Mouse (Mus musculus) hindbrain, embryonic 13.5 days (tissue): ENCODE results near the gene Snap23. TPM values are rescaled to one million over a fixed set of nuclear protein-coding genes. Genes with fewer than 3 reads are reported as not detected.
A peak's percentile ranks its signal among the peaks of the same experiment; 100 is the strongest.

Source experiments
- ATAC-seq: fragments of 200-750 bp; cut with Nextera tagmentation; 2 replicates; pipeline ENCODE4 v1.8.0; 2017; ENCODE audit warnings: moderate TSS enrichment; ENCODE audit not compliant: low FRiP score
- H3K27ac ChIP-seq: fragments of 300-500 bp; sonication (generic); 2 replicates; pipeline ENCODE4 v1.5.1; 2015; ENCODE audit warnings: inconsistent platforms, mild to moderate bottlenecking, moderate library complexity
- H3K27me3 ChIP-seq: fragments of 300-500 bp; sonication (generic); 2 replicates; pipeline ENCODE4 v1.6.1; 2015; ENCODE audit warnings: mild to moderate bottlenecking, inconsistent platforms
- H3K36me3 ChIP-seq: fragments of 300-500 bp; sonication (generic); 2 replicates; pipeline ENCODE4 v1.6.1; 2015; ENCODE audit warnings: mild to moderate bottlenecking, inconsistent platforms
- H3K4me1 ChIP-seq: fragments of 300-500 bp; sonication (generic); replicated peaks from 2 replicates; pipeline ENCODE4 v1.6.1; 2015; ENCODE audit warnings: inconsistent platforms
- H3K4me2 ChIP-seq: fragments of 300-500 bp; sonication (generic); 2 replicates; pipeline ENCODE4 v1.6.1; 2015; ENCODE audit warnings: inconsistent platforms, mild to moderate bottlenecking, moderate library complexity
- H3K4me3 ChIP-seq: fragments of 300-500 bp; sonication (generic); 2 replicates; pipeline ENCODE4 v1.5.1; 2015; ENCODE audit warnings: mild to moderate bottlenecking, inconsistent platforms
- H3K9ac ChIP-seq: fragments of 300-500 bp; sonication (generic); 2 replicates; pipeline ENCODE4 v1.6.1; 2015; ENCODE audit warnings: mild to moderate bottlenecking, inconsistent platforms
- H3K9me3 ChIP-seq: fragments of 300-500 bp; sonication (generic); 2 replicates; pipeline ENCODE4 v1.6.1; 2016; ENCODE audit warnings: inconsistent platforms
- WGBS: fragments of 180-500 bp; shearing (Covaris S2); methylation state at CpG from one replicate; pipeline ENCODE4 v1.1.7; 2015; 5-methylcytosine and 5-hydroxymethylcytosine counted together
- polyA plus RNA-seq: library from polyadenylated mRNA; unstranded; fragments of >200 nt; fragmentation: Nextera tagmentation; extraction: Ambion mirVana; gene quantifications from 2 replicates; pipeline ENCODE4 v1.2.1, GENCODE M21; 2015

The Snap23 gene
- polyA plus RNA-seq, 1 experiment from 2014 or later, result 23.7 TPM

DNA sequence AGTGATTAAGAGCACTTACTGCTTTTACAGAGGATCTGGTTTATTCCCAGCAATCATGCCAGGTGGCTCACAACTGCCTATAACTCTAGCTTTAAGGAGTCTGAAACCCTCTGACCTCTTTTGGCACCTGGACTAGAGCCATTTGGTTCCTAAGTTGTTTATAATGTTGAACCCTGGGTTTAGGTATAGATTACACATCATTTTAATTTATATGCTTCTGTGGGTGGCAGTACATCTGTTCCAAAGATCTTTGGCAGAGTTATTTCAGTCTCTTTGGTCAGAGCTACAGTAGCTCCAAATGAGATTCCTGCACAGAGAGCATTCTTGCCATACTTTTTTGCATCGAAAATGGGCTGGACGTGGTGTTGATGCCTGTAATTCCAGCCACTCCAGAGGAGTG is 30.3 kb downstream of the Snap23 start:
- Histone ChIP-seq H3K27me3 (no peaks in the 10 kb centered on the region), H3K9ac (no peak overlapping the region), H3K36me3 (peaks cover 69% of the 10 kb centered on the region), H3K9me3 (no peaks in the 10 kb centered on the region), H3K4me3 (no peak overlapping the region), H3K4me2 (no peak overlapping the region), H3K27ac (no peak overlapping the region), H3K4me1 (no peaks in the 10 kb centered on the region)
- WGBS, result 95% methylated on average over 2 of the region's 2 CpGs
- no peak for ATAC-seq

DNA sequence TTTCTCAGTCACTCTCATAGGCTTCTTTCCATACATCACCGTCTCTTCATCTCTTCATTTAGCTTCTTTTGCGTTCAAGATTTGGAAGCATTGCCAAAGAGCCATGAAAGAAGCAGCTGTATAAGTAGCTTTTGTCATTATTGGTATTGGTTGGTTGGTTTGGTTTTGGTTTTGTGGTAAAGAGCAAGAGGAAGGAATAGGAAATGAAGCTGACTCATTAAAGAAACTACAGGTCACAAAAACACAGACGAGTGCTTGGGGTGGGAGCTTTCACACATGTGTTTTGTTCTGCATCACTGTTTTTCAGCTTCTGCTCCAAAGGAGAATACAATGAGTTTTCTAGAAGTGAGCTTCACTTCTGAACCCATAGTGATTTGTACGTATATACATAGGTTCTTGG is 32.0 kb downstream of the Snap23 start:
- H3K9me3 ChIP-seq, result no peaks in the 10 kb centered on the region
- no peak overlapping the region for H3K4me3 ChIP-seq
- no peak for ATAC-seq
- 95% methylated on average over 4 of the region's 4 CpGs for WGBS
- peaks cover 66% of the 10 kb centered on the region for H3K36me3 ChIP-seq
- H3K4me2 ChIP-seq, result no peak overlapping the region
- no peaks in the 10 kb centered on the region for H3K27me3 ChIP-seq
- H3K9ac ChIP-seq, result no peak overlapping the region
- no peak overlapping the region for H3K27ac ChIP-seq
- H3K4me1 ChIP-seq, result no peaks in the 10 kb centered on the region

DNA sequence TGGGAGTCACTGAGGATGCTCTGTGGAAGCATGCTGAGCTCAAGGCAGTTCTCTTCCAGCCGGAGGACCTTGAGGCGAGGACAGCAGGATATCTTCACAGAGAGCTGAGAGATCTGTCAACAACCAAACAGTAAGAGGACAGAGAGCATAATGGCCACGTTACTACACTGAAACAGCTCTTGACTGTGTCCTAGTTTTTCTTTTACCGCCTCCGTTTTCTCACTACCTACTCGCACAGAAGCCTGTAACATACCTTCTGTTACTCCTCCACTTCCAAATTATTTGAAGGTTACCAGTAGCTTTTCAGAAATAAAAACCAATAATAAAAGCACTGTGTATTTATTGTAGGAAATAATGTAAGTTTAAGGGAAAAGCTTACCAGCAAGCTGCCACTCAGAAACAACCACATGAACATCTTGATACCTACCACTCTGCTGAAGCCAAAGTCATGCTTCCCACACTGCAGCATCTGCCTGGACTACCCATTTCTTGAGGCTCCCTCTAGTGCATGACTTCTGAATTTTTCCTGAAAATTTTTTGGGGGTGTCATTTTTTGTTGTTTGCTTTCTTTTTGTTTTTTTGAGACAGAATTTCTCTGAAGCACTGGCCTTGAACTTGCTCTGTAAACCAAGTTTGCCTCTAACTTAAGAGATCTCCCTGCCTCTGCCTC is 38.7 kb downstream of the Snap23 start:
- Histone ChIP-seq H3K27ac (no peak overlapping the region), H3K4me3 (no peak overlapping the region), H3K27me3 (no peaks in the 10 kb centered on the region), H3K9me3 (no peaks in the 10 kb centered on the region), H3K36me3 (peaks cover 26% of the 10 kb centered on the region; the same call in 1 of the 2 replicates), H3K4me2 (no peak overlapping the region), H3K4me1 (peaks cover 25% of the 10 kb centered on the region), H3K9ac (no peak overlapping the region)
- no peak for ATAC-seq
- WGBS, result 89% methylated on average over 6 of the region's 6 CpGs

DNA sequence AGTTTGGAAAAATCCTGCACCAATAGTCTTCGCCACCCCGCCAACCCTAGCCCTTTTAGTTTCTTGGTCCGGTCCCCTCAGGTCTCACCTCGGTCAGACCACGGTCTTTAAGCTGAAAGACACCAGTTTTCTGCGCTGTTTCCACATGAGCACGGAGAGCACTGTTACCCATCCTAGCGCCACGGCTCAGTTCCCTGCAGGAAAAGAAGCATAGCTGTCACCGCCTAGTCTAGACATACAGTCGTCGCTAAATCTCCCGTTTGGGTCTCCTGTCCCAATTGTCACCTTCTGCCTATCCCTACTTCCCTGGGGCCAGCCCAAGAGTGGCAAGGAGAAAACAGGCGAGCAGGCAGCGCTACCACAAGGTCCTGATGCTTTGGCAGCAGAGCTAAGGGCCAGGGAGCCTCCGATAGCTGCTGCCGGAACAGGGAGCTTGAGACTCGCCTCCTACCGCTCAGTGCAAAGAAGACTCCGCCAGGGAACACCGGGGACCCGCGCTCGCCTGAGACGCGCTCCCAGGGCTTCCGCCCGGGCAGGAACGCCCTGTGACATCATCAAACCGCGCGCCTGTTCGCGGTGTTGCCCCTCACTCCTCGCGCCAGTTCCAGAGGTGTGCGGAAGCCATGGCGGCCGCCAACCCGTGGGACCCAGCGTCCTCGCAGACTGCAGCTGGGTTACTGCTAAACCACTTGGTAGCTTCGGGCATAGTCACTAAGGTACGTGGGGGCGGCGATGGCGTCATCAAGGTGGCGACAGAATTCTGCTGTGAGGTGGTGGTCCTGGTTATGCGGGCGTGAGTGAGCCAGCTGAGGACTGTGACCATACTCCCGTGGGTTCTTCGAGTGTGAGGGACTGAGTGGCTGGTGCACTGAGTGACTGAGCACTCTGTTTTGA is 41.6 kb downstream of the Snap23 start, which contains the start of the genes Haus2 and Lrrc57:
TSS of gene Haus2 (plus strand) at position 554 of the 894 bp plus-strand sequence.
TSS of gene Lrrc57 (minus strand) at position 691 of the 894 bp plus-strand sequence.
- peak; percentile 97 for ATAC-seq
- Histone ChIP-seq H3K27ac (peak within 1 kb of the TSS; percentile 93), H3K36me3 (peaks cover 28% of the 10 kb centered on the region), H3K9me3 (no peaks in the 10 kb centered on the region), H3K4me1 (peaks cover 25% of the 10 kb centered on the region), H3K9ac (peak within 1 kb of the TSS; percentile 92), H3K4me2 (peak within 1 kb of the TSS; percentile 82), H3K27me3 (no peaks in the 10 kb centered on the region), H3K4me3 (peak within 1 kb of the TSS; percentile 85)
- WGBS, result under 1% methylated on average over 52 of the region's 52 CpGs

DNA sequence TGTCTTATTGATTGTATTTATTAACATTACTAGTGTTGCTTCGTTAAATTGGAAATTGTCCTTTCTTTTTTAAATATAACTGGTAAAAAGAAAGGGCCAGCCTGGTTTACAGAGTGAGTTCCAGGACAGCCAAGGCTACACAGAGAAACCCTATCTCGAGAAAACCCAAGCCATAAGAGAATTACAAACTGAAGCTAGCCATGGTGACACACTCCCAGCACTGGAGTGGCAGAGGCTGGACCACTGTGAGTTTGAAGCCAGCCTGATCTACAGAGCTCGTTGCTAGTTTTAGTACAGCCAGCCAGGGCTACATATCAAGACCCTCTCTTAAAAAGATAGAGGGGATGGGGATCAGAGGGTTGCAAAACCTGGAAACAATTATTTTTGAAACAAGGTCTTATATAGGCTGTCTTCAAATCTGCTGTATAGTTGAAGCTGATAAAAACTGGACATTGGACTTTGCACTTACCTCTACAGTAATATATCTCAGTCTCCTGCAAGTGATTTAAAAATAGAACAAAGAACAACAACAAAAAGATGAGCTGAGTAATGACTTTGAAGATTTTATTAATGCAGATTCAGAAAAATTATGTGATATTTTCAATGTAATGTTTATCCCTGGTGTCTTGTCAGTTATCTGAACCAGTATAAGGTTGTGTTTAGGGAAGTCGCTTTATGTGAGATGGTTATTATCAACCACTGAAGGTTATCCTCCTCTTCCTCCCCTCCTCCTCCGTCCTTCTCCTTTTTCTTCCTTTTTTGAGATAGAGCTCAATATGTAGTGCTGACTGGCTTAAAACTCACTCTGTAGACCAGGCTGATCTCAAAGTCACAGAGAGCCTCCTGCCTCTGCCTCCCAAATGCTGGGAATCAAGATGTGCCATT is 49.0 kb downstream of the Snap23 start:
- Histone ChIP-seq H3K9me3 (no peaks in the 10 kb centered on the region), H3K27me3 (no peaks in the 10 kb centered on the region), H3K4me1 (no peaks in the 10 kb centered on the region), H3K9ac (no peak overlapping the region), H3K4me2 (no peak overlapping the region), H3K27ac (no peak overlapping the region), H3K36me3 (peaks cover 61% of the 10 kb centered on the region), H3K4me3 (no peak overlapping the region)
- WGBS, result 88% methylated on average over 5 of the region's 5 CpGs
- no peak for ATAC-seq

DNA sequence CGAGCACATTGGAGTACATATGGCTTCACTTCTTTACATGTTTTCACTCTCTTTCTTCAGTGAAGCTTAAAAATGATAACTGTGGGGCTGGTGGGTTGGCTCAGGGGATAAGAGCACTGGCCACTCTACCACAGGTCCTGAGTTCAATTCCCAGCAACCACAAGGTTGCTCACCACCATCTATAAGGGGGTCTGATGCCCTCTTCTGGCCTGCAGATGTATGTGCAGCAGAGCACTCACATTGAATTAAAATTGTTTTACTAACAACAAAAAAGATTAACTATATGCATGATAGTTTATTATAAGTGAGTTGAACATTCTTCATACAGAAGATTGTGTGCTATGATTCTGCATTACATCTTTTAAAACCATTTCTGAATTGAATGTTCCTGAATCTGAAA is 52.1 kb downstream of the Snap23 start:
- no peak overlapping the region for H3K4me2 ChIP-seq
- H3K9me3 ChIP-seq, result no peaks in the 10 kb centered on the region
- H3K4me1 ChIP-seq, result no peaks in the 10 kb centered on the region
- peaks cover 45% of the 10 kb centered on the region for H3K36me3 ChIP-seq
- H3K27ac ChIP-seq, result no peak overlapping the region
- no peak for ATAC-seq
- H3K9ac ChIP-seq, result no peak overlapping the region
- H3K4me3 ChIP-seq, result no peak overlapping the region
- no peaks in the 10 kb centered on the region for H3K27me3 ChIP-seq
- WGBS, result 100% methylated on average over 1 of the region's 1 CpGs

DNA sequence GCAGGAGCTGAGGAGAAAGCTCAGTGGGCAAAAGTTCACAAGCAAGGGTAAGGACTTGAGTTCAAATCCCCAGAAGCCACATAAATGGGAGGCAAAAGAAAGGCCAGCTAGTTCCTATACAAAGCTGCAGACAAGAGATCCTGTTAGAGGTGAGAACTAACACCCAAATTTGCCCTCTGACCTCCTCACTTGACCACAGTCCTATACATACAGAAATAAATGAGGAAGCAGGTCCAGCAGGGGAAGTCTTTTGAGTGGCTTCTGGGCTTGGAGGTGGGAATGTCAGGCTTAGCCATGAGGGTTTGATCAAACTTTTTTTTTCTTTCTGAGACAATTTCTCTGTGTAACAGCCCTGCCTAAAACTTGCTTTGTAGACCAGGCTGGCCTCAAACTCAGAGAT is 55.4 kb downstream of the Snap23 start:
- Histone ChIP-seq H3K36me3 (peaks cover 20% of the 10 kb centered on the region), H3K4me2 (no peak overlapping the region), H3K4me1 (no peaks in the 10 kb centered on the region), H3K27ac (no peak overlapping the region), H3K4me3 (no peak overlapping the region), H3K9me3 (no peaks in the 10 kb centered on the region), H3K27me3 (no peaks in the 10 kb centered on the region), H3K9ac (no peak overlapping the region)
- no peak for ATAC-seq

DNA sequence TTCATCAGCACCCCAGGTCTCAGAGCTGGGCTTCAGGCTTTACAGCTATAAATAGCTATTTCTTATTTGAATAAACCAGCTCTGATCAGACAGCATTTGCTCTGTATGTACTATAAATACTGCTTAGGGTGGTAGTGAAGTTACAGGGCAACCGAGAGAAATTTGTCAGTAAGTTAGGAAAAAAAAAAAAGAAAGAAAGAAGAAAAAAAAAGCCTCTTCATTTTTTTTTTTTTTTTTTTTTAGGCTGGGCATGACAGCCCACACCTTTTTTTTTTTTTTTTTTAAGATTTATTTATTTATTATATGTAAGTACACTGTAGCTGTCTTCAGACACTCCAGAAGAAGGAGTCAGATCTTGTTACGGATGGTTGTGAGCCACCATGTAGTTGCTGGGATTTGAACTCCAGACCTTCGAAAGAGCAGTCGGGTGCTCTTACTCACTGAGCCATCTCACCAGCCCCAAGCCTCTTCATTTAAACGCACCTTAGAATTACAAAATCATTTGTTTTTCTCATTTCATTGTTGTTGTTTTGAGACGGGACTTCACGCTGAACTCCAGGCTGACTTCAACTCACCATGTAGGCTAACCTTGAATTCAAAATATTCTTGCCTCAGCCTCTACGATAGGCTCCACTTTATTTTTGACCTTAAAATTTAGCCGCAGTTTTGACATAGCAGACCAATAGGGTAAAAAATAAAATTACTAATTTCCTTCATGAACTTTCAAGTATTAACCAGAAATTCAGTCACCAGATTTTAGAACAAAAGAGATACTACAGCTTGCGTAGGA is 60.8 kb downstream of the Snap23 start:
- peak; percentile 37; the same call in 1 of the 2 replicates for ATAC-seq
- peak overlapping the region; percentile 81 for H3K27ac ChIP-seq
- no peaks in the 10 kb centered on the region for H3K27me3 ChIP-seq
- H3K36me3 ChIP-seq, result no peaks in the 10 kb centered on the region; the same call in 1 of the 2 replicates
- H3K4me1 ChIP-seq, result peaks cover 16% of the 10 kb centered on the region
- H3K4me2 ChIP-seq, result peak overlapping the region; percentile 46
- peak overlapping the region; percentile 2; the same call in 1 of the 2 replicates for H3K9ac ChIP-seq
- peak overlapping the region; percentile 54 for H3K4me3 ChIP-seq
- H3K9me3 ChIP-seq, result no peaks in the 10 kb centered on the region
- WGBS, result 32% methylated on average over 10 of the region's 10 CpGs

DNA sequence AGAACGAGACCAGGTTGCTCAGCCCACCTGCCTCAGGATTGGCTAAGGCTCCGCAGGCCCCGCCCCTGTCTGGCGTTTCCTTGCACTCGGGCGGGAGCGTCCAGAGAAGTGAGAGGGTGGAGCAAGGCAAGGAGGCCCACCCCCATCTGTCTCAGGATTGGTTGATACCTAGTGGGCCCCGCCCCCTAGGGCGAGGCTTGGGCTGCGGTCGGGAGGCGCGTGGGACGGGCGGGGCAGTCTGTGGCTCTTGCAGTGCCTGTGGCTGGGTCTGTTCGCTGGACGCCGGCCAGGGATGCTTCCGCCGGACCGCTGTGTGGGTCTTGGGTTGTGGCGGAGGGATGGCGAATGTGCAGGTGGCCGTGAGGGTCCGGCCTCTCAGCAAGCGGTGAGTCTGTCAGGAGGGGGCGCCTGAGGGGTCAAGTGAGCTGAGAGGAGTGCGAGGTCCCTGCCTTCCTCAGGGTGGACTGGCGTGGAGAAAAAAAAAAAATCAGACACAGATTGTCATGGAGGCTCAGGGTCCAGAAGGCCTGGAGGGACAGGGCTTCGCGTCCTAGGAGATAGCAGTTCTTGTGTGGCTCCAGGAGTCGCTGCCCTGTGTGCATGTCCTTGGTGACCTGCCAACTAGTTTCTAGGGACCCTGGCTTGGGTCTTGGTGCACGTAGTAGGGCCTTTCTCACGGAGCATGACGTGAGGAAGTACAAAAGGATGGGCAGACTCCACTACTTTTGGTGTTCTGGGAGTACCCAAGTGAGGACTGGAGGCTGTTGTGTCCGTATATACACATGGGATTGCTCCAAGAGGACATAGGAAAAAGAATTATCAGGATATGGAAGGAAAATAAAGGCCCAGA is 61.6 kb downstream of the Snap23 start, which contains the start of gene Stard9:
TSS of gene Stard9 (plus strand) at position 236 of the 850 bp plus-strand sequence.
- peak within 1 kb of the TSS; percentile 81 for H3K27ac ChIP-seq
- peak; percentile 100 for ATAC-seq
- 1% methylated on average over 36 of the region's 36 CpGs for WGBS
- H3K4me2 ChIP-seq, result peak within 1 kb of the TSS; percentile 67
- peak within 1 kb of the TSS; percentile 54 for H3K4me3 ChIP-seq
- H3K9me3 ChIP-seq, result no peaks in the 10 kb centered on the region
- H3K27me3 ChIP-seq, result no peaks in the 10 kb centered on the region
- H3K4me1 ChIP-seq, result peaks cover 16% of the 10 kb centered on the region
- H3K36me3 ChIP-seq, result no peaks in the 10 kb centered on the region; the same call in 1 of the 2 replicates
- H3K9ac ChIP-seq, result peak within 1 kb of the TSS; percentile 72

DNA sequence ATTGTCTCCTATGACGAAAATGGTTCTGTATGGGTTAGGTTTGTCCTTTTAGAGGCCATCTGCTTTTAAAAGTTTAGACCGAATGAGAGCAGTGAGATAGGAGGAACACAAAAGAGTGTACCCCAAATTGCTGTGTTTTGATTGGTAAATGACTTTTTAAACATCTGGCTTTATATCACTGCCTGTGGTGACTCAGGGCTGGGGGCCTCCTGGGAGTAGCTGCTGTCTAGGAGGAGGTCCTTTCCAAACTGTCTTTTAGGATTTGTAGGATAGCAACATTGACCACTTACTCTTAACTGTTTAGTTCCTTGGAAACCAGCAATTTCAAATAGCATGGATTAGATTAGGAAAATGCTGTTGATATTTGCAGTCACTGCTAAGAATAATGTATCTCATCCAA is 62.8 kb downstream of the Snap23 start:
- ATAC-seq, result no peak
- Histone ChIP-seq H3K36me3 (peaks cover 8% of the 10 kb centered on the region), H3K27ac (no peak overlapping the region), H3K4me1 (peaks cover 16% of the 10 kb centered on the region), H3K9me3 (no peaks in the 10 kb centered on the region), H3K27me3 (no peaks in the 10 kb centered on the region), H3K4me2 (peak overlapping the region; percentile 67; the same call in 1 of the 2 replicates), H3K9ac (no peak overlapping the region), H3K4me3 (no peak overlapping the region)
- 80% methylated on average over 2 of the region's 2 CpGs for WGBS
